In the genomic region with DNA sequence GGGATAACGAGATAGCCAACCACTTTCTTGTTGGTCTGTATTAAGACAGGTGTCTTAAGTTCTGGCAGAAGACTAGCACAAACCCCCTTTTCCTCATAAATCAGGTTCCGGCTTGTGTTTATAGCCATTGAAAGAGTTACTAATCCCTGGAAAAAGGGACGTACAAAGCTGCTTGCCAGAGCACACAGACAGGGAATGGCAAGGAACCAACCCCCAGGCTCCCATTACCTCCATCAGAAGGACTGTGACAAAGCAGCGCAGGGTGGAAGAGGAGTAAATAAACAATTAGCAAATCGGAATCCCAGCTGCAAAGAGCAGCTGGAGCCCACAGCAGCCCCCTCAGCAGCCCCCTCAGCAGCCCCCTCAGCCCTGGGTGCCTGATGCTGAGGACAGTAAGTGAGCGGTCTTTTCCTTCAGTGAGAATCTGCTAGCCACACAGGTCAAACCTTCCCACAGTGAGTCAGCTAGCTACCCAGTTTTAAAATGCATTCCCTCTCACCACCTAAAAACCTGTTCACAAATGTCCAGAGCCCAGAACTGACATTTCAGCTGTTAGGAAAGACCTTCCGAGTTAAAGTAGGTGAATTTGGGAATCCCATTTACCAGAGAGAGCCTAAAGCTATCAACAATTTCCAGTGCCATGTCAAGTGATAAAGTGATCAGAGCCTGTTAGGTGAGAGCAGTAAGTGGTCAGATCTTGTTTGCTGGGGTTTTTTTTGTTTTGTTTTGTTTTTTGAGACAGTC, we compare ENCODE assay signal across 12 mouse cellular contexts. TPM values are rescaled to one million over a fixed set of nuclear protein-coding genes. Genes with fewer than 3 reads are reported as not detected.
DNase-seq lines count a peak whose midpoint lies in the region; ATAC-seq and TF ChIP-seq lines count a peak whose summit lies in the region.
"Had no signal": no experiment of that assay in that cellular context is flagged by ENCODE, and none has a peak within 500 bp of the region (broad histone marks: within the 10 kb centered on the region; RNA-seq: fewer than 3 reads in every experiment).

No protein-coding gene starts in this region.

- TF ChIP-seq CTCF in gastrocnemius, adult 2 months (IDR thresholded peaks at IDR 0.05) = no peak

- H3K27ac ChIP-seq in gastrocnemius, adult 2 months = 0 out of 2 replicates have a peak overlapping the region, but pooled peaks have one; percentile 8
- H3K27ac ChIP-seq in lung, embryonic 15.5 days = no peak overlapping the region
- H3K27ac ChIP-seq in intestine, embryonic 14.5 days (ENCODE audit: low read depth) = no peak overlapping the region
- no peak overlapping the region for H3K27ac ChIP-seq in neural tube, embryonic 15.5 days (replicated peaks)

- H3K4me3 ChIP-seq in gastrocnemius, adult 2 months = peak overlapping the region; percentile 87
- no peak overlapping the region for H3K4me3 ChIP-seq in lung, embryonic 15.5 days
- peak overlapping the region; percentile 61 for H3K4me3 ChIP-seq in intestine, embryonic 14.5 days (ENCODE audit: low read depth, low read length)
- H3K4me3 ChIP-seq in neural tube, embryonic 15.5 days (replicated peaks) = no peak overlapping the region

- 0 out of 2 replicates have a peak, but pooled peaks cover 2% of the 10 kb centered on the region for H3K27me3 ChIP-seq in lung, embryonic 15.5 days
- no peaks in the 10 kb centered on the region for H3K27me3 ChIP-seq in intestine, embryonic 14.5 days (replicated peaks; ENCODE audit: control insufficient read depth, insufficient read depth, low read length)
- peaks cover 11% of the 10 kb centered on the region for H3K27me3 ChIP-seq in neural tube, embryonic 15.5 days (replicated peaks)

- no peak for ATAC-seq in lung, embryonic 15.5 days (ENCODE audit: borderline replicate concordance, extremely low read depth, low FRiP score, low TSS enrichment)
- ATAC-seq in intestine, embryonic 14.5 days (replicated peaks; ENCODE audit: low FRiP score, low TSS enrichment, low read depth) = no peak
- no peak for ATAC-seq in neural tube, embryonic 15.5 days (ENCODE audit: low FRiP score)

- WGBS in lung, embryonic 15.5 days = 45% methylated on average over 7 of the region's 7 CpGs
- WGBS in intestine, embryonic 14.5 days = 35% methylated on average over 7 of the region's 7 CpGs
- 32% methylated on average over 7 of the region's 7 CpGs for WGBS in neural tube, embryonic 15.5 days

- H3K36me3 ChIP-seq in lung, embryonic 15.5 days = no peaks in the 10 kb centered on the region
- no peaks in the 10 kb centered on the region for H3K36me3 ChIP-seq in intestine, embryonic 14.5 days (ENCODE audit: control insufficient read depth, insufficient read depth, low read length)
- no peaks in the 10 kb centered on the region for H3K36me3 ChIP-seq in neural tube, embryonic 15.5 days

- intact Hi-C loops in gastrocnemius, adult 2 months (cut with DNase I) = no loop called here

- peak; percentile 23 for DNase-seq in gastrocnemius, adult 2 months
- DNase-seq in gastrocnemius, postnatal 4 days (ENCODE audit: low spot score in 2 of 2) = no peak
- DNase-seq in lung, postnatal 10 days = no peak
- DNase-seq in intestine, embryonic 14.5 days (ENCODE audit: low spot score) = no peak
- DNase-seq in spleen, adult 18-20 months = no peak
- no peak for DNase-seq in cerebellum, postnatal 25 days
- DNase-seq: adrenal gland, postnatal 36 days; cerebellum, adult 9-11 months; left cerebral cortex, postnatal 4 days had no signal

- peaks cover 7% of the 10 kb centered on the region; the same call in 1 of the 2 replicates for H3K4me1 ChIP-seq in lung, embryonic 15.5 days
- H3K4me1 ChIP-seq in intestine, embryonic 14.5 days (replicated peaks; ENCODE audit: control insufficient read depth, insufficient read depth, low read length) = peaks cover 16% of the 10 kb centered on the region; the same call in 1 of the 2 replicates
- H3K4me1 ChIP-seq in neural tube, embryonic 15.5 days = peaks cover 23% of the 10 kb centered on the region

- H3K4me2 ChIP-seq in lung, embryonic 15.5 days = peak overlapping the region; percentile 93; the same call in 1 of the 2 replicates
- H3K4me2 ChIP-seq in intestine, embryonic 14.5 days (ENCODE audit: low read length) = peak overlapping the region; percentile 70
- H3K4me2 ChIP-seq in neural tube, embryonic 15.5 days = peak overlapping the region; percentile 98

- no peaks in the 10 kb centered on the region for H3K9me3 ChIP-seq in lung, embryonic 15.5 days
- no peaks in the 10 kb centered on the region for H3K9me3 ChIP-seq in intestine, embryonic 14.5 days (ENCODE audit: control insufficient read depth, low read length)
- no peaks in the 10 kb centered on the region for H3K9me3 ChIP-seq in neural tube, embryonic 15.5 days (replicated peaks)

- no peak overlapping the region for H3K9ac ChIP-seq in lung, embryonic 15.5 days
- no peak overlapping the region for H3K9ac ChIP-seq in intestine, embryonic 14.5 days (ENCODE audit: low read length)
- no peak overlapping the region for H3K9ac ChIP-seq in neural tube, embryonic 15.5 days (replicated peaks)

RNA-seq across cellular contexts. Expression of a gene that starts 1.5 kb away (rescaled TPM):
- total RNA-seq in gastrocnemius, adult 2 months (2021) = 1 to 10 TPM; 1.5 to 1.7 TPM
- 1 to 10 TPM; 2.4 to 3.3 TPM for total RNA-seq in gastrocnemius, postnatal 4 days (2021)
- polyA plus RNA-seq in lung, embryonic 15.5 days (2015; fragmentation: Nextera tagmentation; extraction: Ambion mirVana) = 8.6 and 9.1 TPM in 2 replicates
- polyA plus RNA-seq in intestine, embryonic 14.5 days (2014; fragmentation: Nextera tagmentation; extraction: Ambion mirVana) = 17.8 and 19.5 TPM in 2 replicates
- polyA plus RNA-seq in neural tube, embryonic 15.5 days (2015; fragmentation: Nextera tagmentation; extraction: Ambion mirVana) = 1.1 and 3.6 TPM in 2 replicates

RNA-seq across cellular contexts. Expression of a gene that starts 25.0 kb away (rescaled TPM):
- not detected for total RNA-seq in gastrocnemius, adult 2 months (2021)
- total RNA-seq in gastrocnemius, postnatal 4 days (2021) = not detected
- not detected in 2 replicates for polyA plus RNA-seq in lung, embryonic 15.5 days (2015; fragmentation: Nextera tagmentation; extraction: Ambion mirVana)
- polyA plus RNA-seq in intestine, embryonic 14.5 days (2014; fragmentation: Nextera tagmentation; extraction: Ambion mirVana) = 0.15 and 0.20 TPM in 2 replicates
- 0.35 TPM in 1 of 2 replicates, not detected in the other for polyA plus RNA-seq in neural tube, embryonic 15.5 days (2015; fragmentation: Nextera tagmentation; extraction: Ambion mirVana)
- total RNA-seq: adrenal gland, postnatal 36 days; left cerebral cortex, postnatal 4 days had no signal
- polyA plus RNA-seq: heart, embryonic 11.5 days had no signal

RNA-seq across cellular contexts. Expression of a gene that starts 29.2 kb away (rescaled TPM):
- 1 to 10 TPM; 8.6 to 9.2 TPM for total RNA-seq in gastrocnemius, adult 2 months (2021)
- 1 to 10 TPM; 7.1 to 9.5 TPM for total RNA-seq in gastrocnemius, postnatal 4 days (2021)
- 27.3 and 32.2 TPM in 2 replicates for polyA plus RNA-seq in lung, embryonic 15.5 days (2015; fragmentation: Nextera tagmentation; extraction: Ambion mirVana)
- 52.6 and 55.7 TPM in 2 replicates for polyA plus RNA-seq in intestine, embryonic 14.5 days (2014; fragmentation: Nextera tagmentation; extraction: Ambion mirVana)
- polyA plus RNA-seq in neural tube, embryonic 15.5 days (2015; fragmentation: Nextera tagmentation; extraction: Ambion mirVana) = 52.6 and 60.0 TPM in 2 replicates

Comparison
In these comparisons a context has a peak if more than half of its experiments do, and no peak if none do; other contexts are left out.
1. H3K4me3 ChIP-seq: peak in gastrocnemius, adult 2 months (single experiment) and intestine, embryonic 14.5 days (single experiment); none in lung, embryonic 15.5 days (single experiment) and neural tube, embryonic 15.5 days (single experiment).
2. Peak in every context shown above with its lines, with median percentiles within 50 percentile points of each other: H3K4me2 ChIP-seq.